Mouse (Mus musculus) heart, adult 18-20 months (tissue): ENCODE measurements around the gene Naaa. TPM values are rescaled to one million over a fixed set of nuclear protein-coding genes. Genes with fewer than 3 reads are reported as not detected.
A peak's percentile ranks its signal among the peaks of the same experiment; 100 is the strongest.

Experiments
- DNase-seq, 2 experiments: peaks; one replicate each; pipeline ENCODE4 v3.0.0; 2021 to 2022; ENCODE audit warnings: mixed read lengths in 1 of 2
- total RNA-seq, 2 experiments: library from RNA; stranded (reverse); gene quantifications; 2 replicates each; pipeline ENCODE4 v1.2.3; 2021

The Naaa gene
- total RNA-seq, 2 experiments from 2014 or later: 16.0 to 22.9 TPM

GRCm38 (mm10) chr5:92263761-92264359 lies 14.1 kb downstream of the Naaa start:
- DNase-seq: peak; percentile 79 to 82

- no peak for DNase-seq
These were observed 15.3 kb downstream of the Naaa start for GRCm38 (mm10) chr5:92262646-92263045.

- DNase-seq: no peak
These were observed 21.8 kb downstream of the Naaa start, which contains the start of gene Ppef2 for GRCm38 (mm10) chr5:92256218-92256617. Gene Ppef2, minus strand, starts transcription at chr5:92256278.

GRCm38 (mm10) chr5:92254476-92254875 lies 23.5 kb downstream of the Naaa start:
- no peak for DNase-seq

DNA sequence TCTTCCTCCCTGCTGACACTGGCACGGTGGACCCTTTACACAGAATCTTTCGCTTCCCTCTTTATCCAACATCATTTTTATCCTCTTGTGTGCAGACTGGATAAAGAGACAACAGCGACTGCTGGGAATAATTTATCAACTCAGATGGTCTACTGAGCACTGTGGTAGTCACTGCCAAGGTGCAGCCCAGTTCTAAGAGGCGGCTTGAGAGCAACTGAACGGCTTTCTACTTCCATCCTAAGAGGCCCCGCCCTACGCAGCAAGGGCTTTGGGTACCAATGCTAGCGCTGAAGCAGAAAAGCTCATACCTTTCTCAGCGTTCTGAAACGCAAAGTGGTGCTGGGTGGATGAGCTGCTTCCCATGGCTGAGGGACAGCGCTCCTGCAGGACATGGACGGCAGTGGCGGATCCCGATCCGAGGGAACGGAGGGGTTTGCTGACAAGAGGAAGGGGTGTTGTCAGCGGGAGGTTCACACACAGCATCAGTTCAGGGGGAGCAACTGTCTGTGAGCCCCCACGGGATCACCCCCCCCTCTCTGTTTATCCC lies 25.1 kb downstream of the Naaa start:
- no peak for DNase-seq

GRCm38 (mm10) chr5:92252031-92252430 lies 25.9 kb downstream of the Naaa start:
- no peak for DNase-seq

GRCm38 (mm10) chr5:92248614-92249013 lies 29.4 kb downstream of the Naaa start:
- no peak for DNase-seq

DNA sequence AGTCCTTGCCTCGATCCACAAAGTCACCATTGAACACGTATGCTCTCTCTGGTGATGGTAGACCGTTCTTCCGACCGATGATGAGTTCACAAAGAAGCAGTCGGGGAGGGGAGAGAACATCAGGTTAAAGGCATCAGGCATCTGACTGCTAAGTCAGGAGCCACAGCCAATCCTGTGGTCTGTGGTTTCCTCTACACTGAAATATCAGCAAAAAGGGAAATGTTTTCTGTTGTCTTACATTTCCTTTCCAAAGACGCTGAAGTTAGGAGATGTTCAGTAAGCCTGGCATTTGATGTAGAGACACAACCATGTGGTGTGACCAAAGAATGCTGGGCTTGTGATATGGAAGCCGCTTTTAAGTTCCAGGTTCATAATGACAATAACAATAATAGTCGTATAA lies 32.5 kb downstream of the Naaa start:
- peak in 1 of 2 experiments; percentile 19 for DNase-seq

- DNase-seq: no peak
These were observed 33.1 kb downstream of the Naaa start for GRCm38 (mm10) chr5:92244900-92245299.

DNA sequence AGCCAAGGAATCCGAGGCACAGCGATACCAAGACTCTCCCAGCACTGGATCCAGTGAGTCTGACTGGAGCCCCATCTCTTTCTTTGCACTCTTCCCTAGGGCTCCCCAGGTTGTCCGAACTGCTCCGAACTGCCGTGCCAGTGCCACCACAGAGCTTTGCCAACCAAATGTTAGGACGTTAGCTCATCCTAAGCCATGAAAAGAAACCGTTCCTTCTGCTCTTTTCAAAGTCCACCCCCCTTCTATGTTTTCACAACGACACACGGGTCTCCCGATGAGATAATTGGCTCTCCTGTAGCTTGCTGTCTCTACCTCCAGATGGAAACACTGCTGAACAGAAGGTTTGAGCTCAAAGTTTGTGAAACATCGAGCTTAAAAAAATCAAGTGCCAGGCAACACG lies 37.2 kb downstream of the Naaa start:
- DNase-seq: no peak

DNA sequence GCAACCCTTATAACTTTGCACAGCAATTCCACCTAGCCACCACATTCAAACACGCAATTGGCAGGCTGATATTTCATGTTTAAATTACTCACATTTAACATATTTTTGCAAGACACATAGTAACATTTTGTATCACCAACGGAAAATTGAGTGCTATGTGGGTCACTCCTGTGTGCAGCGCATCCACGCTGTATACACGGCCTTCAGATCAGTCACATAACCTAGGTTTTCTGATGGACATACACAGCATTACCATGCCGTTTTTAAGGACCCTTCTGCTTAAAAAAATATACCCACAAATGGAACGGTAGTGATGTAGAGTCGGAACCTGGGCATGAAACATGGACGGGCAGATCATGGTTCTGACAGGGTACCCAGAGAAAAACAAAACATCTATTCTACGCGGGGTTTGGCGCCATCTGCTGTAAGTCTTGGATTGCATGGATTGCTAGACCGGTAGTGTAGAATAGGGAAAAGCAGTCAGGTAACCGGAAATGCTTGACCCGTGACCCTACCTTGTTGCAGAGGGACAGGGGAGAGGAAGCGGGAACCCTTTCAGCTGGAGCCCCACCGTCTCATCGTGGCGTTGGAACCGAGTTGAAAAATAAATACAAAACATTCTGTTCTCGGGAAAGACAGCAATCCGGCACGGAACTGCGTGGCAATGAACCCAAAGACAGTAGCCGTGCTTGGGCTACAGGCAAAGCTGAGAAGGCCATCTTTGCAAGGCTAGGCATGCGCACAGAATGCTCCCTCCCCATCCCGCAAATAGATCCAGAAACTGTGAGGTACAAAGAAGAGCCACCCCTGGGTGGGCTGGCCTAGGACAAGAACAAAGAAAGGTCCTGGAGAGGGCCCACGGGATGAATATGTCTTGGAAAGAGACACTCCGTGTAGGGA lies 38.4 kb downstream of the Naaa start:
- DNase-seq: peak; percentile 53 to 86

- no peak for DNase-seq
These were observed 42.9 kb downstream of the Naaa start for GRCm38 (mm10) chr5:92234939-92235557.

DNA sequence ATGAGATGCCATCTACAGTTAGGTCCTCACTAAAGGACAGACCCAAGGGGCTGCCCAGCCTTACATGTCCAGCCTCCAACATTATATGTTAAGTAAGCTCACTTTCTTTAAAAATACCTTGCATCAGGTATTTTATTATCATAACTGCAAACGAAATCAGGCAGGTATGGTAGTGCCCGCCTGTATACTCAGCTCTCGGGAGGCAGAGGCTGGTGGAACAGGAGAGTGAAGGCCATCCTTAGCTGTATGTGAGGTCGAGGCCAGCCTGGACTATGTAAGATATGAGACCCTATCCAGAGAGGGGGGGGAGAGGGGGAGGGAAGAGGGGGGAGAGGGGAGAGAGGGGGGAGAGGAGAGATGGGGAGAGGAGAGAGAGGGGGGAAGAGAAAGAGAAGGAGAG lies 44.6 kb downstream of the Naaa start:
- no peak for DNase-seq

DNA sequence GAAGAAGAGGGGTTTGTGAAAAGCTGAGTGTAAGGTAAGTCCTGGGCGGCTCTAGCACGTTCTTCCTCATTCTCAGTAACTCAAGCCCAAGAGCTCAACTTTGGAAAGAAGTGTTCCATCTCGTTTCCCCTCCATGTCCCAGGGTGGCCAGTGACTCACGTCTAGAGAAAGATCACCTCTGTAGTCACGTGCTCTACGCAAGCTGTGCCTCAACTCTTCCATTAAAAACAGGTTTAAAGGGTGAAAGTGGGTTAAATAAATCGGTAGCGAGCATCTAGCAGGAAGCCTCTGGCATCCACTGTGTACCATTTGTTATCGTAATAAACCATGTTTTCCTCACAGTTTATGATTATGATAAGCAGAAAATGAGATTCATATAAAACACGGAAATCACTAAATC lies 46.1 kb downstream of the Naaa start:
- no peak for DNase-seq

DNA sequence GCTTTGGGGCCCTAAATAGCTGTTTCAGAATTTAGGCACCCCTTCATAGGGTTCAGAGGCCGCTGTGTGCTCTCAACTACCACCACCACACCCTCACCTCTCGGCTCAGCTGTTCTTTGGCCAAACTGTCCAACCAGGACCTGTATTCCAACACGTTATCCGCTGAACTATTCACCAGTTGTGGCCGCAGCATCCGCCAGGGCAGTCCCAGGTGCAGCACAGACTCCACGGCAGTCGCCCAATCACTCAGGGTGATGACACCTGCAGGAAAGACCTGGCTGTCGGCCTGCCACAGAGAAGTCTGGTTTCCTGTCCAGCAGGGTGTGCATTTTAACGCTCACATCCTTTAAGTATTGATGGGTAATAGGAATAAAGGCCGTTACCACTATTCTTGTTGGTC lies 47.7 kb downstream of the Naaa start:
- no peak for DNase-seq

GRCm38 (mm10) chr5:92229514-92229913 lies 48.5 kb downstream of the Naaa start:
- no peak for DNase-seq

DNA sequence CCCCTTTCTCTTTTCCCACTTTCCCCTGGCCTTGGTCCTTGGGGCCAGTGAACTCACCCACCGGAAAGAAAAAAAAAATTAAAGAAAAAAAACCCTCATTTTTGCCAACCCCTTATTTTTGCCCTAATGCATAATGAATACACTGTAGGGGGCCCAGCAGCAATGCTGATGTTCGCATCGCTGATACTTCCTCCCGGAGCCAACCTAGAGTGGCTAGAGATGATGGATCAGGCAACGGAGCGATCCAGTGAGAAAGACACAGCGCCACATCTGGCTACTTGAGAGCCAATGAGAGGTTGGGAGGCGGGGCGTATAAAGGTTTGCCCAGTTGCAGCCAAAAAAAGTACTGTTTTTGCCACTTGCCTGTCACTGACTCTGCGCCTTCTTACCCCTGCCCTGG lies 49.2 kb downstream of the Naaa start:
- no peak for DNase-seq

GRCm38 (mm10) chr5:92227782-92228181 lies 50.2 kb downstream of the Naaa start:
- DNase-seq: peak in 1 of 2 experiments; percentile 11

- no peak for DNase-seq
These were observed 57.6 kb downstream of the Naaa start for GRCm38 (mm10) chr5:92220287-92220902.

DNA sequence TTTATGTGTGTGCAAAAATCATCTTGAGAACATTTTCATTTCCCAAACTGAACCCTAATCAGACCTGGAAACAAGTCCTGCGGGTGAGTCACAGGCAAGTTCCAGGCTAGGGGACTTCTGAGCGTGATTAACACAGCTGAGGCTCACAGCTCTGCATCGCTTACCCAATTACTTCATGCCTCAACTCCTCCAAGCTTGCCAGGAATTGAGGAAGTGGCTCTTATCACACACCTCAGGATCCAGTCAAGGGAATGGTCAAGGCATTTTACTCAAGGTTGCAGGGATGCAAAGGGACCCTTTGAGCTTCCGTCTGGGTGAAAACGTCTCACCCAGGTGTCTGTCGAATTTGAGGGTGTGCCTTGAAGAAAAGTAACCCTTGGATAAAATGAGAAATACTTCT lies 58.1 kb downstream of the Naaa start:
- DNase-seq: peak in 1 of 2 experiments; percentile 23

GRCm38 (mm10) chr5:92218915-92219793 lies 58.8 kb downstream of the Naaa start:
- DNase-seq: no peak
